Mouse (Mus musculus): ENCODE data around the gene Igdcc3. TPM values are rescaled to one million over a fixed set of nuclear protein-coding genes. Genes with fewer than 3 reads are reported as not detected.

The Igdcc3 gene
- 1 to 10 TPM; 5.1 to 6.0 TPM for total RNA-seq (2021)

DNA sequence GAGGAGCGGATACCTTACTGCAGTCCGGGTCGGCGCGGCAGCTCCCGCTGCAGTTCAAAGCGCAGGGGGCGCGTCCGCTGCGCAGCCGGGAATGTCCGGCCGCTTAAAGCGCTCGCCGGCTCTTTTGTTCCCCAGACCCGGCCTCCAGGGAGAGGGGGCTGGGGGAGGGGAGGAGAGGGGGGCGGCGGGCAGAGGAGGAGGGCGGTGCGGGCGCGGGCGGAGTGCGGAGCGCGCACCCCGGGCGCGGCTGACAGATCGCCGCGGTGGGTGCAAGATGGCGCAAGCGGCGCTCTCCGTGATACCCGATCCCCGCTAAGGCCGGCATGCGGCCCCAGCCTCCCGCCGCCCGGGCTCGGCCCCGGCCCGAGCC lies at the start of gene Igdcc3:
Gene Igdcc3, plus strand, starts transcription at position 254 of the 370 bp plus-strand sequence.
- intact Hi-C loops (cut with DNase I): loop anchor here (5.0 kb wide), 1 partner anchor 36 kb away; no protein-coding TSS in a partner anchor
- DNase-seq: peak; percentile 76

DNA sequence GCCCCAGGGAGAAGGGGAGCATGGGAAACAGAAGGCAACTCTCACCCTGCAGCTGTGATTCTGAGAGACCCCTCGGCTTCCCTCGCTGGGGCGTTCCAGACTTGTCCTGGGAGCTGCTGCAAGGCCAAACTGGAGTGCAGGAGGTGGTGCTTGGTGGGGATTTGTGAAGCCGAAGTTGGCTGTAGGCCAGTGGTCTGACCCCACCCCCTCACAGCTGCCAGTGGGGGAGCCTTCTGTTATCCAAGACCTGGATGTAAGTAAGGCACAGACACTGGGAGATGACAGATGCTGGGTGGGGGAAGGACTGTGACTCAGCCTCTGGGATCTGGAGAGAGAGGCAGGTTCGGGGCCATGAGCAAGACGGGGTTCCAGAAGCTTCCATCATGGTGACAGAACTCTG lies 46.8 kb upstream of the Igdcc3 start:
- intact Hi-C loops (cut with DNase I): no loop called here
- DNase-seq: peak; percentile 94

DNA sequence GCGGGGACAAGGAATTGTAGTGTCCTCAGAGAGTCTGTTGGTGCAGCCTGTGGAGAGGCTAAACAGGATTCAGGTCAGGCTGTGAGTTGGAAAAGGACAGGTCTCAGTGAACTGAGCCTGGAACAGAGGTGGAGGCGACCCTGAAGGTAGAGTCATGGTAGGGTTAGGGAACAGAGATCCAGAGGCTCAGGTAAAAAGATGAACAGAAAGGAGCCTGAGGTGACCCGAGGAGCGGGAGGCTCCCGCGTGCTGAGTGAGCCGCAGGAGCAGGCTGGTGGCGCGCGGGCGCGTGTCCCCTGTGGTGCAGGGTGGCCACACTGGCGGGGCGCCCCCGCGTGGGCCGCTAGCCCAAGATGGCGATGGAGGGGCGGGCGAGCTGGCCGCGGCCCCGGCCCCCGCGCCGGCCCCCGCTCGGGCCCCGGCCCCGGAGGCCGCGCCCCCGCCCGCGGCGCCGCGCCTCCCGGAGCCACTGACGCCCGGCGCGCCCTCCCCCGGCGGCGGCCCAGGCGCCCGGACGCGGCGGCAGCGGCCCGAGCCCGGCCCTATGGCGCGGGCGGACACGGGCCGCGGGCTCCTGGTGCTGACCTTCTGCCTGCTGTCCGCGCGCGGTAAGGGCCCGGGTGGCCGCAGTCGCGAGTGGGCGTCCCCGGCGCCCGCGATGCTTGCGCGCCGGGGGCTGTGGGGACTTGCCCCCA lies 39.9 kb upstream of the Igdcc3 start, which contains the start of gene Igdcc4:
Gene Igdcc4, plus strand, starts transcription at position 496 of the 695 bp plus-strand sequence.
- DNase-seq: peak; percentile 51

DNA sequence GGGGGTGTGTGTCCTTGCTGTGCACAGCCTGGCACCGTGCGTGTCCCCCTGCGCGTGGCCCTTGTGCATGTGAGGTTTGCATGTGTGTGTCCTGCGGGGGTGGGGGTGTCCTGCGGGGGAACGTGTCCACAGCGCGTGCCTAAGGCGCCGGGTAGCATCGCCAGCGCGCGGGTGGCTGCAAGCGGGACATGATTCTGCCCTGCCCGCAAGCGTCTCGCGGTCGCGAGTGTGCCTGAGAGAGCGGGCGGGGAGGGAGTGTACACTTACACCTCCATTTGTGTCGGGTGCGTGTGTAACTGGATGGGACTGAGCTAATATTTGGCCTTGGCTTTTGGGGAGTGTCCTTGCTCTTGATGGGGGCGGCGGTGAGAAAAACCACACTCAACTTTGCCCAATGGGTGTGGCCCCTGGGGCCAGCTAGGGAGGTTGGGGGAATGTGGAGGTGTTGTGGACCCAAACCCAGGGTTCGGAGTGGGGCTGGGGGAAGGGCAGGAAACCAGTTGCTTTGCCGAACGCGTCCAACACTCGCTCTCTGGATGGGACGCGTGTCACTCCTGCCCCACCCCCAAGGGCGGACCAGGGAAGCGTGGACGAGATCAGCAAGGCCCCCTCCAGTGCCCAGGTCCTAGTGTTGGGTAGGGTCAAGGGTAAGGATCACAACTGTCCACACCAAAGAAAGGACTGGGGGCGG lies 39.2 kb upstream of the Igdcc3 start:
- DNase-seq: peak; percentile 82
- intact Hi-C loops (cut with DNase I): no loop called here

More for the DNA sequence above, 39.9 kb upstream of the Igdcc3 start, which contains the start of gene Igdcc4:
- intact Hi-C loops (cut with DNase I): no loop called here

DNA sequence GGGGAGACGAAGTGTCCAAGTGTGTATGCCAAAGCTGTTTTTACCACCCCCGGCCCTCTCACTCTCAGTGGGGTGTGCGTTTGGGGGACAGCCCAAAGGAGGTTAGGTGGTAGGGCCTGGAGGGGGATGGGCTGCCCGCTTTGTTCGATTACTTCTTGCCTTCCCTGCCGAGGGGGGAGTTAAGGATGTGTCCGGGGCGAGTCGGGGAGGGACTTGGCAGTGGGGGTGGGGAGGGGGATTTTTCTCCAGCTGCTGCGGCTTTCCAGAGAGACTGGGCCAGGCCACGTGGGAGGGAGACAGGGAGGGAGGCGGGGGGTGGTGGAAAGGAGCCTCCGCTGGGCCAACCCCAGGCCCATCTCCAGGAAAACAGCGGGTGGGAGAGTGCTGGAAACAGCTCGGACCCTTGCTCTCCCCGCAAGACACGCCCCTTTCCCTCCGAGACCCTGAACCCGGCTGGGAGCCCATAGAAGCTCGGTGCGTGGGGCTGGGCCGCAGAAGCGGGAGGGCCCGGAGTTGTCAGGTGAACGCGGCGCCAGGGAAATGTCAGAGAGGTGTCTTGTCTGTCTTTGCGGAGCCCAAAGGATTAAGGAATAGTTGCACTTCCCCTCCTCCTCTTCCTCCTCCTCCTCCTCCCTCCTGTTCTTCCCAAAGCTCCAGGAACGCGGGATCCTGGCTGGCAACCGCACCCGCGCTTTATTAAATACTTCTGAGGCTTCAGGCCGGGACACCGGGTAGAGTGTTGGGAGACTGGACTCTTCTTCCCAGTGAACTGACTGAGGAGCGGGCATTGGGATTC lies 38.4 kb upstream of the Igdcc3 start:
- DNase-seq: peak; percentile 94
- intact Hi-C loops (cut with DNase I): no loop called here

DNA sequence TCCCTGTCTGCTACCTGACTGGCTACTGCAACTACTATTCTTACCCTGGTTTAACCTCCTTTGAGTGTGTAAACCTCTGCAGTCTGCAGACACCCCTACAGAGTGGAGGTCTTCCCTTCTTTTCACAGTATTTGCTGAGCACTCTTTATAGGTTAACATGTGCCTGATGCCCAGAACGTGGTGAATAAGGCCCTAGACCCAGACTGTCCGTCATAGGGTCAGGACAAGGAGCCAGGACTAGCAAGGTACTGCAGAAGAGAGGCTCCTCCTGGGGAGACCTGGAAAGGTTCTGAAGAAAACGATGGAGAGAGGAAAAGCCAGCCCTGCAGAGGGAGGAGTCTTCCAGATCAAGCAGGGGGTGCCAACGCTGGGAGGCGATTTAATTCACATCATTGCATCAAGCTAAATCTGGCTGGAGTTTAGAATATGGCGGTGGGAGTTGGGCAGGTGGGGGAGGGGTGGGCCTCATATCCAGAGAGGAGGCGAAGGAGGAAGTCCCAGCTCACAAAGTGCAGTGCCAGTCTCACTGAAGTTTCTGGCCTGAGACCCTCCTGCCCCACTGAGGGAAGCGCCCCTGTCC lies 37.7 kb upstream of the Igdcc3 start:
- peak; percentile 87 for DNase-seq
- intact Hi-C loops (cut with DNase I): no loop called here

DNA sequence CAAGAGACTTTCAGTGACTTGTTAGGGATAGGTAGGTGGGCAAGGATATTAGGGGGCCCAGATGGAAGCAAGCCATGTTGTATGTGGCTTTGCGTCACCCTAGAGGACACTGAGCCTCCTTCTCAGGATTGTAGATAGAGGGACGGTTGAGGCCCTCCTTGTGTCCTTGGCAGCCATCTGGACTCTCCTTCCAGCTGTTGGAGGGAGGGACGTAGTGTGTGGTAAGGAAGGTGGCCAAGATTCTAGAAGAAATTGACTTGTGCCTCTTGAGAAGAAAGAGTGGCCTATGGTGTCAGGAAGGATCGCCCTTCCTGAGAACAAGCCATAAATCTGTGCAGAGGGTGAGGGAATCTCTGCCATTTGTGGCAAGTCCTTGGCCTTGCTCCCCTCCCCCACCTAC lies 34.2 kb upstream of the Igdcc3 start:
- no peak for DNase-seq
- intact Hi-C loops (cut with DNase I): no loop called here

DNA sequence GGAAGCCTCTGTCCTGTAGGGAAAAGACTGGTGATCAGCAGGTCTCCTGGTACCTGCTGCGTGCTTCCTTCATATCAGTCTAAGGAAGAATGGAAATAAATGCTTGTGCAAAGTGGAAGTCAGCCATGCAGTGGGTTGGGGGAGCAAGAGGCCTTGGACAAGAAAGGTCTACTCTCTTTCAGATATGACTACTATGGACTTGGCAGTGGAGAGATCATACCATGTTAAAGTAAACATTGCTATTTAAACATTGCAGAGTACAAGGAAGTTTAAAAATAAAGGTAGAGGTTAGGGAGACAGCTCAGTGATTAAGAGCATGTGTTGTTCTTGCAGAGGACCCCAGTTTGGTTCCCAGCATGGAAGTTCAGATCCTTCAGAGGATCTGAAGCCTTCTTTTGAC lies 33.1 kb upstream of the Igdcc3 start:
- intact Hi-C loops (cut with DNase I): no loop called here
- DNase-seq: no peak

DNA sequence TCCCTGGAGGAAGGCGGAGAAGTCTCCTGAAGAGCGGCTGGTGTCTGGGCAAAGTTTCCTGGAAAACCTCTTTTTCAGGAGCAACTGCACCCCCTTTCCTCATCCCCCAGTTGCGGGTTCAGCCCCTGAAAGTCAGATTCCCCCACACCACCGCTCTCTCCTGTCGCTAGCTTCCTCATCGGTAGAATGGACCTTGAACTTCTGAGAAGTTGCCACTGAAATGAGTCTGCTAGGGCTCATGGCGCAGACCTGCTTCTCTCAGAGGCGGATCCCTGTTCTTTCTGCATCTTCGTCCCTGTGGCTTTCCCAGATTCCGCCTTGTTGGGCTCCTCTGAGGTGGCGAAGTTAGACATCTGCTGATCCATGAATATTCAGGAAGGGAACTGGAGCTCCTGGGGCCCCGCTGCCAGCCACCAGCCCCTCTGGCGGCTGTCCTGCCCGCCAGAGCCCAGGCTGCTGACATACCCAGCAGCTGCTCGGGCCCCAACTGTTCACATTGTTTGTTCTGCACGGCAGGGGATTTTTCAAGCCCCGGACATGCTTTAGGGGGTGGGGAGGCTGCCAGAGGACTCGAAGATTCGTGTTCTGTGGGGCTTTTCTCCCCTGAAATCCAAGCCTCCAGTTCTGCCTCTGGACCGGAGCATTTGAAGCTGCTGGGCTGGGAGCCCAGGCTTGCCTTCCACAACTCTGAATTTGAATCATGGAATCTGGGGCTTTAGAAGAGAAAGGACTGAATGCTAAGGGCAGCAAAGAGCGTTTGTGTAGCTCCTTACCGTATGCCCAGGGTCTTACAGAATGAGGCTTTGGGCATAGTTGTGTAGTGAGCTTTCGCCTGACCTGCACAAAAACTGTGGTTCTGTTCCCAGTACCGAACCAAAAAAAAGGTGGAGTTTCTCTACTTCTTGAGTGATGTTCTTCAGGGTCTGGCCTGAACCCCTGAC lies 31.6 kb upstream of the Igdcc3 start:
- peak; percentile 94 for DNase-seq
- intact Hi-C loops (cut with DNase I): no loop called here

DNA sequence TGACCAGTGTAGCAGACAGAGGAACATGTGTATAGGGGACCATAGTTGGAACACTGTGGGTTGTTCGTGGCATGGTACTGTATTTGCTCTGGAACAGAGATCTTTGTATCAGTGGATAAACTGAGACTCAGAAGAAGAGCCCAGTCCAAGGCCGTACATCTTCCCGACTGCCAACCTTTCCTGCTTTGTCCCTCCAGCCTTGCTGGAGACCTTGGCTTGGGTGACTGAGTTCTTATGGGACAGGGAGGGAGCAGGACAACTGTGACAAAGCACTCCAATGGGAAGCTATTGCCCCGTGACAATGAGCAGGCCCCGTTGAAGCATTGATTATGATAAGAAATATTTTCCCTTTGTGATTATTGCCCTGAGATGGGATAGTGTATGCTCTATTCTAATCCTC lies 29.3 kb upstream of the Igdcc3 start:
- no peak for DNase-seq
- intact Hi-C loops (cut with DNase I): no loop called here

DNA sequence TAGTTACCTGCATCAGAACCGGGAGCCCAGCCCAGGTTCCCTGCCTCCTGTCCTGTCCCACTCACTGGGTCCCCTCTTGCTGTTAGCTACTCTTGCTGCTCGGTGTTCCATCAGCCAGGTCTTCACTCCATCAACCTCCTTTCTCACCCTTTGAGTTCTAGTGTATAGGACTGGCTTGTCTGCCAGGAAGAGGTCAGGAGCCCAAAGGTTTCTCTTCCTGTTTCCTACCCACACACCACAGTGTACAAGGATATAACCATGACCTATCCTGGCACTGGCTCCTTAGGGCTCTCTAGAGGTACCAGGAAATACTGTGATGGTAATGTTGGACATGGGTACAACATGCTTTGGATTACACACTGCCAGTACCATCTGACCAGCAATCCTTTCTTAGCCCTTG lies 27.3 kb upstream of the Igdcc3 start:
- intact Hi-C loops (cut with DNase I): no loop called here
- DNase-seq: no peak

DNA sequence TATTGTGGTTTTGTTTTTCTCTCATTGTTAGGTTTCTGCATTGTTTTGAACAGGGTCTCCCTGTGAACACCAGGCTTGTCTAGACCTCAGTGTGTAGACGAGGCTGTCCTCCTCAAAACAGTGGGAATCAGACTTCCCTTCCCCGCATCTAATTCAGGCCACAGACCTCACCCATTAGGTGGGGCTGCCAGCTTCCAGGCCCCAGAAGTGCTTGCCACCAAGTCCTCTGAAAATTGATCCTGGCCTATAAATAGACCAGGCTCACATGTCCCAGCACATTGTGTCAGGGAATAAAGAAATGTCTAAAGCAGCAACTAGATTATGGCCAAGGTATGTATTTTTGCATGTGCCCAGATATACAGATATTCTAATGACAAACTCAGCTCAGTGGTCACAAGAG lies 25.1 kb upstream of the Igdcc3 start:
- DNase-seq: no peak
- intact Hi-C loops (cut with DNase I): no loop called here

DNA sequence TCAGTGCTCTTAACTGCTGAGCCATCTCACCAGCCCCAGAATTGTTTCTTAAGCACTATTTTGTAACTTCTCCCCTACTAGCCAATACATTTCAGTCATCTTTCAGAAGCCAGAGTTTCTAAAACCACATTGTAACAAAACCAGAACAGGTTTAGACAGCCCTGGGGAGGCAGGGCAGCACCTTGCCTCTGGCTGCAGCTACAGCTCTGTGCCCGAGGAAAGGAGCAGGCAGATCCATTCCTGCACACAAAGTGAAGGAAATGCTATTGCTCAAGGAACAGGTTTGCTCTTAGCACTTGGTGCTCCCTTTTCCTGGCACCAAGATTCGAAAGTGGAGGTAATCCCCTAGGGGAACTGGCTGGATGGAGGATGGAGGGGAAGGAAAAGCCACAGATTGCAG lies 23.5 kb upstream of the Igdcc3 start:
- DNase-seq: no peak
- intact Hi-C loops (cut with DNase I): no loop called here

DNA sequence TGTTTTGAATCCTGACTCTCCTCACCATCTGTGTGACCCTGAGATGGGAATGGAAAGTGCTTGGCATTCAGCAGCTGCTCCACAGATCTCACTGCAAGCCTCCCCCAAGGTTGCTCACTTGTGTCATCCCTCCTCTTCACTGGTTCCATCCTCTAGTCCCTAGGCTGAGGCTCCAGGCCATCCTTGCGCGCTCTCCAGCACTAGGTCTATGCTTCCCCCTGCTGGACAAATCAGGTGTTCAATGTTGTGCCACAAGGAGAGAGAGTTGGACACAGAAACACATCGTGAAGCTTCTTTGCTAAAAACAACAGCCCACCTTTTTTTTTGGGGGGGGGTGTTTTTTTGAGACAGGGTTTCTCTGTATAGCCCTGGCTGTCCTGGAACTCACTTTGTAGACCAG lies 20.1 kb upstream of the Igdcc3 start:
- peak; percentile 82 for DNase-seq
- intact Hi-C loops (cut with DNase I): no loop called here

DNA sequence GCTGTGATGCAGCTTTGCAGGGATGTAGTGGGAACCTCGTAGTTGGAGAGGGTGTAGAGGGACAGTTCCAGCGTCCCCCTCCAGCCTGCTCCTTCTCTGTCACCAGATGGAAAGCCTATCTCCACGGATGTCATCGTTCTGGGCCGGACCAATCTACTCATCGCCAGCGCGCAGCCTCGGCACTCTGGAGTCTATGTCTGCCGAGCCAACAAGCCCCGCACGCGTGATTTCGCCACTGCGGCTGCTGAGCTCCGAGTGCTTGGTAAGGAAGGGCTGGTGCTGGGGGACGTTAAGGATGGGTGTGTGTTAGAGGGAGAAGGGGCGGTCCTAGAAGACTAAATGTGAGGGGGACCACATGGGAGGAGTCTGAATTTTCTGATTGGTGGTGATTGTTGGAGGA lies 18.4 kb upstream of the Igdcc3 start:
- intact Hi-C loops (cut with DNase I): no loop called here
- DNase-seq: no peak

DNA sequence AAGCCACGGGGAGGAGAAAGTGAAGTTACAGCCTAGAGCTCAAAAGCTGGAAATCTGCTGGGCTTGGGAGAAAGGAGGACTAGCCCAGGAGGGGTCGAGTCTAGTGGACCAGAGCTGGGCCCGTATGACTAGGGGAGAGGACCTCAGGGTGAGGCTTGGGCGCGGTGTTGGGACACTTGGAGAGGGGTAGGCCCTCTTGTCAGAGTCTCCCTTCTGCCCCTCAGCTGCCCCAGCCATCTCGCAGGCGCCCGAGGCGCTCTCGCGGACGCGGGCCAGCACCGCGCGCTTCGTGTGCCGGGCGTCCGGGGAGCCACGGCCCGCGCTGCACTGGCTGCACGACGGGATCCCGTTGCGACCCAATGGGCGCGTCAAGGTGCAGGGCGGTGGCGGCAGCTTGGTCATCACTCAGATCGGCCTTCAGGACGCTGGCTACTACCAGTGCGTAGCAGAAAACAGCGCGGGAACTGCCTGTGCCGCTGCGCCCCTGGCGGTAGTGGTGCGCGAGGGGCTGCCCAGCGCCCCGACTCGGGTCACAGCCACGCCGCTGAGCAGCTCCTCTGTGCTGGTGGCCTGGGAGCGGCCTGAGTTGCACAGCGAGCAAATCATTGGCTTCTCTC lies 17.3 kb upstream of the Igdcc3 start:
- peak; percentile 74 for DNase-seq
- intact Hi-C loops (cut with DNase I): no loop called here

DNA sequence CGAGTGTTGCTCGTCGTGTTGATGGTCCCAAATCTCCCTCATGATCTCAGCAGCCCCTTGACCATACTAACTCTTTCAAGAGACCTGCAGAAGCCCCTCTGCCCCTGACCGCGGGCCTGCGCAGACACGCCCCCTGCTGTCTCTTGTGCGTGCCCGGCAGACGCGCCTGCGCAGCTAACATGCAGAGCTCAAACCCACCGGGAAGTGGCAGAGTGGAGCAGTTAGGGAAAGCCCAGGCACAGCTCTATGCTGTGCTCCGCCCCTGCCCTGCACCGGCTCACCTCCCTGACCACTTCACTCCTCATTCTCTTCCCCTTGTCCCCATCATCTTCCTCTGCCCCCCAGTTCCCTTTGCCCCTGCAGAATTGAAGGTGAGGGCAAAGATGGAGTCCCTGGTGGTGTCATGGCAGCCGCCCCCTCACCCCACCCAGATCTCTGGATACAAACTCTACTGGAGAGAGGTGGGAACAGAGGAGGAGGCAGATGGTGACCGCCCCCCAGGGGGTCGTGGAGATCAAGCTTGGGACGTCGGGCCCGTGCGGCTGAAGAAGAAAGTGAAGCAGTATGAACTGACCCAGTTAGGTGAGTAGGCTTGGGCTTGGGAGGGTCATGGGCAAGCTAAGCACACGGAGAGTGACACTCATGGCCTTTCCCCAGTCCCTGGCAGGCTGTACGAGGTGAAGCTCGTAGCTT lies 12.7 kb upstream of the Igdcc3 start:
- intact Hi-C loops (cut with DNase I): no loop called here
- peak; percentile 67 for DNase-seq

DNA sequence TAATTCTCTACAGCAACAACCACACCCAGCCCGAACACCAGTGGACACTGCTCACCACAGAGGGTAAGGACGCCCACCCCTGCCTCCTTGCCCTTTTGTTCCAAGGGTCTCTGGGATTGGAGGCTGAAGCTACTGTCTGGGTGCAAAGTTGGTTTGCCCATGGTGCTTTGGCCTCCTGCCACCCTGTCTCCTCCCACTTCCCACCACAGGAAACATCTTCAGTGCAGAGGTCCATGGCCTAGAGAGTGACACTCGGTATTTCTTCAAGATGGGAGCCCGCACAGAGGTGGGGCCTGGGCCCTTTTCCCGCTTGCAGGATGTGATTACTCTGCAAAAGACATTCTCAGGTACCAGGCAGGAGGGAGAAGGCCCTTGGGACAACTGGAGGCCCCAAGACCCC lies 9.3 kb upstream of the Igdcc3 start:
- intact Hi-C loops (cut with DNase I): no loop called here
- DNase-seq: no peak

DNA sequence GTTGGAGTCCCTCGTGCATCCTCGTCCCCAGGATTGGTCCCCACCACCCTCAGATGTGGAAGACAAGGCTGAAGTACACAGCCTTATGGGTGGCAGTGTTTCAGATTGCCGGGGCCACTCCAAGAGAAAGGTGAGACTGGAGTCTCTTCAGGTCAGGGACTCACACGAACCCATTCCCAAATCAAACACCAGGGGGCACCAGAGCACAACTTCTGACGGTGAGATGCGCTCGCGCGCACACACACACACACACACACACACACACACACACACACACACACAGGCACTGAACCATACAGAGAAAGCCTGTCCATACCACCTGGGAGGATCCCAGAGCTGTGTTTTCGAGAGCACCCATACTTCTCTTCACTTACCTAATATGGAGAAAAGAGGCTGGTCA lies 7.2 kb upstream of the Igdcc3 start:
- intact Hi-C loops (cut with DNase I): no loop called here
- peak; percentile 81 for DNase-seq
